Mouse (Mus musculus): ENCODE data around the gene Kcns3.
"Not testable (repeated sequence)": the region's sequence is repeated elsewhere in the genome, so short reads cannot be mapped to it uniquely, and the experiment has no call there.

Gene Kcns3

GRCm38 (mm10) chr12:11071079-11071478 lies 79.8 kb downstream of the Kcns3 start:
- no peak for DNase-seq (ENCODE audit: low read depth)

- DNase-seq (ENCODE audit: low read depth) = no peak
Observed at GRCm38 (mm10) chr12:11066865-11067264, 84.0 kb downstream of the Kcns3 start.

DNA sequence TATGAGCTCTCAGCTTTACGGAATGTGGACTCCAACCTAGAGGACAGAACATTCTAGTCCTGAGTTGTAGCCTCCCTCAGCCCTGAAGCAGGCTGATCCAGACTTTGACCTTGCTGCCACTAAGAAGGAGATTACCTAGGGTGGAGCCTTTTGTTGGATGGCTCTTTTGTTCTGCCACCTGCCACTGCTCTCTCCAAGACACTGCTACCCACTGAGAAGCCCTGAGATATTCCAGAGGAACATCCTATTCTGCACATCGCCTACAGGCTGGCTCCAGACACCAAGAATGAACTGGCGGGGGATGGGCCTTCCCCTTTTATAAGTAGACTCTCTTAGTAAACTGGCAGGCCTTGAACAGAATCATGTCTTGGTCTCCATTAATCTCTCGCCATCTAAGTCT lies 98.2 kb downstream of the Kcns3 start:
- not testable (repeated sequence) for DNase-seq (ENCODE audit: low read depth)

- DNase-seq (ENCODE audit: low read depth) = no peak
Observed at GRCm38 (mm10) chr12:11041821-11042220, 109.0 kb downstream of the Kcns3 start.

Measured in c-Kit-positive CD71-positive TER-119-negative erythroid progenitor cells, embryonic 14.5 days (primary cell).